Mouse (Mus musculus) kidney, adult 2 months (tissue): ENCODE results near the gene Aig1.

Experiments used
- CTCF ChIP-seq: fragments of 200-500 bp; conservative IDR thresholded peaks from 2 replicates; pipeline ENCODE4 v1.5.1; 2011; ENCODE audit warnings: low read depth, mild to moderate bottlenecking, control low read depth, low read length, moderate library complexity, mixed read lengths; ENCODE audit not compliant: insufficient read depth, insufficient read length
- POLR2A ChIP-seq: fragments of 200-500 bp; IDR thresholded peaks from one replicate; pipeline ENCODE4 v1.6.1; 2011; ENCODE audit warnings: low read depth, low read length, control low read depth

DNA sequence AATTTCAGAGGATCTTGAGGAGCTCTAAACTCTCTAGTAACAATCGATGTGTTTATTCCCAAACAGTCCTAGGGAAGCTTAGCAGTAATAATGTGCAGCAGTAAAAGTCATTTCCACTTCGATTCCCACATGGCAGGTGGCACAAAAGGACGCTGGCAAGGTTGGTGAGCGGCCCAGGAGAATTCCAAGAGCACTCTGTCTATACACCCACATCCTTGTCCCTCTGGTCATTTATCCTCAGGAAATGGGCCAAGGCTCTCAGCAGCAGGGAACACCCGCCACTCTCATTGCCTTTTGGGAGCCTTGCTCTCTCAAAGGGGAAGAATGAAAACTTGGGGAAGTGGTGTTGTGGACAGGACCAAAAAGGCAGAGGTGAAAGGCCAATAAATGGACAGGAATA is 245.0 kb downstream of the Aig1 start:
- TF ChIP-seq CTCF (no peak), POLR2A (no peak)
